Mouse (Mus musculus) kidney, adult 8-10 months (tissue): Measurements from ENCODE around the gene Als2cr12.
"Not testable (repeated sequence)": the region's sequence is repeated elsewhere in the genome, so short reads cannot be mapped to it uniquely, and the experiment has no call there.

Experiments
- DNase-seq, 2 experiments: peaks; one replicate each; pipeline ENCODE4 v3.0.0; 2022

Als2cr12 gene

GRCm38 (mm10) chr1:58695810-58696209 is at the start of gene Als2cr12:
Gene Als2cr12, minus strand, starts transcription at chr1:58695989.
- not testable (repeated sequence) for DNase-seq

- peak; percentile 84 to 88 for DNase-seq
Measured at GRCm38 (mm10) chr1:58744645-58745044, 48.9 kb upstream of the Als2cr12 start.

DNA sequence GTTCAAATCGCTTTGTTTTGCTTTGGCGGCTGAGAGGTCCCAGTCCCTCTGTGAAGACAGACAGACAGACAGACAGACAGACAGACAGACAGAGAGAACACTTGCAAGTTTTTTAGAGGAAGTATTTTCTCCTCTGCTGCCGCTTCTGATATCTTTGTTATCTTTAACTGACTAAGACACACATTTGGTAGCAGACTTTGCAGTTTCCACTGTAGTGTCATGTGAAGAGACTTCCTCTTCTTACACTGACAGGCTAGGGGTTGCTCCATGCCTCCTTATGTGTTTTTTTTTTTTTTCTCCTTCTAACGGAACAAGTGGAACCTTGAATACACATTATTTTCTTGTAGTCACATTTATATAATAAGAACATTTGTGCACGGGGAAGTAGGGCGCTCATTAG is 47.5 kb upstream of the Als2cr12 start:
- no peak for DNase-seq

- peak in 1 of 2 experiments; percentile 5 for DNase-seq
Measured at GRCm38 (mm10) chr1:58742571-58743021, 46.8 kb upstream of the Als2cr12 start.

DNA sequence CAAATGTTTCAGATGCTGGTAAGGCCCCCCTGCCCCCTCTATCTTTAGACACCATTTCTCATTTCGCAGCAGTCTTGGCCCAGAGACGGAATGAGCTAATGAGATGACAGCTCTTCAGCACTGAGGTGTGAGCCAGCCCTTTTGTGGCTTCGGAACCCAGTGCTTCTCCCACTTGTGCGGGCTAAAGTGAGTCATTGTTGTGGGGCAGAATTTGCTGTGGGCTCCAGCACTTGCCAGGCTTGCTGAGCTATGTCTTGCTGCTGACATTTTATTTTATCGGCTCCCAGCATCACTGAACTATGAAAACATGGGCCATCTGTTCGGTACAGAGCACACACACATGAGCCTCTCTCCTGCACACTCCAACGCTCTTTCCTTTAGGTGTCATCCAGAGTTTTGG is 43.7 kb upstream of the Als2cr12 start:
- DNase-seq = no peak

- DNase-seq = no peak
Measured at GRCm38 (mm10) chr1:58736968-58737367, 41.2 kb upstream of the Als2cr12 start.

DNA sequence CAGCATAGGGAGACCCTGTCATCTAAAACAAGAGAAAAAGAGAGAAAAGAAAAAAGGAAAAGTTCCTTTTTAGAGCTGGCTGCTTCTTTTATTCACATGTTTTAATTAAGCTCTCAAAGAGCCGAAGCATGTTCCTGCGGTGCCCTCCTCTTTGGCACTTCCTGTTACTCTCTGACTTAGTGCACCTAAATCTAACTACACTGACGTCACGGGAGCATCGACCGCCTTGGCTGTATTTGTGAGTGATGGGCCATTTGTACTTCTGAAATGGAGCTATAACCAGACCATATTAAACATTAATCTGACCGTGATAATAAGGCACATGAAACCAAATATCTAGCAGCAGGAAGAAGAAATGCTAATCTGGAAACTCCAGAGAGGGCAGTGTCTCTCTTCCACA is 40.2 kb upstream of the Als2cr12 start:
- DNase-seq = peak; percentile 53 to 59

GRCm38 (mm10) chr1:58734043-58734920 is 38.5 kb upstream of the Als2cr12 start:
- no peak for DNase-seq

DNA sequence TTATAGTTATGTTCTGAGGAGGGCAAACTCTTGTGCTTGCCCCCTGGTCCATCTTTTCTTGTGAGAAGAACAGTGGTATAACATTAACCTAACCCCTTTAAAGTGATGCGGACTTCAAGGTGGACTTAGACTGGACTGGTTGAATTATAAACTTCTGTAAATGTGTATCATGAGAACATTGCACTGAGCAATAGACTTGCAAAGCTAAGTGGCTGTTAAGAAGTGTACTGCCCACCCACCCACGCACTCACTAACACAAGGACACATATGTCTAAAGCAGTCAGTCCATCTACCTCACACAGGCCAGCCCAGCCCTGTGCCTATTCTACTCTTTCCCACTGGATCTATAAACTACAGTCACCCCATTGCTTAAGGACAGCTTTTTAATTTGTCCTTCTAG is 37.8 kb upstream of the Als2cr12 start:
- peak; percentile 67 to 81 for DNase-seq

DNA sequence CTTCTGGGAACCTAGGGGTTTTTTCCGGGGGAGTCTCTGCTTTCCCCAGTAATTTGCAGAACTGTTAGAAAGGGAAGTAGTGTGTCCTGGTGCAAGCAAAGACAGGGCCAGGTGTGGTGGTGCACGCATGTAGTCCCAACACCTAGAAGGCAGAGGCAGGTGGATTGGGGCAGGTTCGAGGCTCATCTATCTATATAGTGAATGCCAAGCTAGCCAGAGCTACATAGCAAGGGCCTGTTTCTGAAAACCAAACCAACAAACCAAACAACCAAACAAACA is 32.7 kb upstream of the Als2cr12 start:
- DNase-seq = no peak

DNA sequence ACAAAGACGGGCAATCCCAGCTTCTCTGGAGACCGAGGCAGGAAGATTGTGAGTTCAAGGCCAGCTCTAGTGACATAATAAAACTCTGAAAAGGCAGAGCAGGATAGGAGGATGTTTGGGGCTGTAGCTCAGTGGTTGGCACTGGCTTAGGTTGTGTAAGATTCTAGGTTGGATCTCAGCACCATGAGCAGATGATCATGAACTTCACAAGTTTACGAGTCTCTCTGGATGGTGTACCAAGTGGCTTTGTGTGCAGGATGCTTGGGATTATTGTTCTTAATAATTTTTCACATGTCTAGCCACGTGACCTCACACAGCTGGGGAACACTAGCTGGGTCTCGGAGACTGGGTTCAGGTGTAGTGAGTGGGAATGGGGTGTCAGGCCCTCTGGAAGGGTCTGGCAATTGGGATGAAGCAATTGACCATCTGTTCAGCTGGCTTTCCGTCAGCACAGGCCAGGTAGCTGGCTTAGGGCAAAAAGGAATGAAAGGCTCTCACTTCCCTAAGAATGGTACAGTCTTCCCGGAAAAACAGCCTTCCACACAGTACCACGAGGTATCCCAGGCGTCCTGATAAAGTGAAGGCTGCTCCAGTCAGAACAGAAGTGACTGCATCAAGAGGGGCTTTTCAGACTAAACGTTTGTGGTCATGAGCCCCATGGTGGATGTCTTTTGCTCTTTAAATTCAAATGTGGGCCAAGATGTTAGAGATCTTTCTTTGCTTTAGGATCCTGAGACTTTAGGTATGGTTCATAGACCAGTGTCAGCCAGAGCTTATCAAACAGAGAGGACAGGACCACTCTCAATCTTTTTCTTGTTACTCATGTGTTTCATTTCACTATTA is 32.2 kb upstream of the Als2cr12 start:
- DNase-seq = no peak

DNA sequence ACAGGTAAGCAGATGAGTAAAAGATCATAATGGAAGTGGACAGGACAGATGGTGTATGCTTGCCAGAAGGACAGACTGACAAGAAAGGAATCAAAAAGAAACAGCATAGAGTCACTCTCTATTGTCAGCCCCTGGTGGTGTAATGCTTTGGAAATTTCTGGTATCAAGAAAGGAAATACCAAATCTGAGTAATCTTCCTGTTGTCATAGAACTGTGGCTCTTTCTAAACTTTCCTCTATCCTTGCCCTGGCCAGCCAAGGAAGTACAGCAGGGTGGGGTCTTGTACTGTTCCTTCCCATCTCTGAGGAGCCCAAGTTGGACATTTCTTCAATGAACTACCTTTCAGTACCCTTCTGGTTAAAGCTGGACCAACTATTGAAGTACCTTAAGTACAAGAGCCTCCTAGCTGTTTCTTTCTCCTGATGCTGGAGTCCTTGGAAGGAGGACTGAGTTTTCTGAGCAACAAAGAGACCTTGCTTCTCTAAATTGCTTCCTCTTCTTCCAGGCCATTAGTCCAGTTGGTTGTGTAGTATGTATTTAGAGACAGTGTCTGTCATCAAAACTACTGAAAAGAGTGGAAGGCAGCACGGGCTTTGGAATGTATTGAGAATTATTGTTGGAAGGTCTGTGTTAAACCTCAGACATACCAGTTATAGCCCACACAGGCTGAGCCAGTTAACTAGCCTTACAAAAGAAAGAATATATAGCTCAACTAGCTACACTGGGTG is 31.4 kb upstream of the Als2cr12 start:
- peak in 1 of 2 experiments; percentile 54 for DNase-seq

GRCm38 (mm10) chr1:58725767-58726166 is 30.0 kb upstream of the Als2cr12 start:
- peak; percentile 74 to 77 for DNase-seq

GRCm38 (mm10) chr1:58725095-58725494 is 29.3 kb upstream of the Als2cr12 start:
- DNase-seq = no peak

GRCm38 (mm10) chr1:58724533-58724932 is 28.7 kb upstream of the Als2cr12 start:
- no peak for DNase-seq

- no peak for DNase-seq
Measured at GRCm38 (mm10) chr1:58723809-58724405, 28.1 kb upstream of the Als2cr12 start.

DNA sequence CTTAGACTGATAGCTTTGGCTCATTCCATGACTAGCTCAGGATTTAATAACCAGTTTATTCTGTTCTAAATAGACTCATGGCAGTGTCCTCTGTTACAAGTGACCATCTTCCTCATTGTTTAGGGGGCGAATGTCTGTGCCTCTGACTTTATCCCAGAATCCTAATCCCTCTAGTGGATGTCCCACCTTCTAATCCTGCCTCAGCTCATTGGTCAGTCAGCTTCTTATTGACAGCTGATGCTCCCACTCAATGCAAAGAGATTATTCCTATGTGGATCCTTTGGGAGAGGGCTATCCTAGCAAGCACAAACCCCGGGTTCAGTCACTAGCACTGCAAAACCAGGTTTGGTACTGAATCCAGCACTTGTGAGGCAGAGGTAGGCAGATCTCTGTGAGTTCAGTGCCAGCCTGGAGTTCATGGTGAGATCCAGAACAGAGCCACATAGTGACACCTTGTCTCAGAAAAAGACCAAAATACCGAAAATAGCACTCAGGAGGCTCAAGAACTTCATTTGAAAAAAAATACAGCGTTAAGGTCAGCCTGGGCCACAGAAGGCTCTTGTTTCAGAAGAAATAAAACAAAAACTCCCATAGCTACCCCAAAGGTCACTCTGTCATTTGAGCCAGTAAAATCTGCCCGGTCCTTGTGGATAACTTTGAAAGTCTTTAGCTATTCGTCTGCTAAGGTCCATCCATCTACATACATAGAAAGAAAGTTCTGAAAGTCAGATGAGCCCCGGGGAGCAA is 27.4 kb upstream of the Als2cr12 start:
- DNase-seq = no peak

- DNase-seq = no peak
Measured at GRCm38 (mm10) chr1:58722115-58722938, 26.5 kb upstream of the Als2cr12 start.

- DNase-seq = no peak
Measured at GRCm38 (mm10) chr1:58720988-58721387, 25.2 kb upstream of the Als2cr12 start.

- DNase-seq = no peak
Measured at GRCm38 (mm10) chr1:58720090-58720489, 24.3 kb upstream of the Als2cr12 start.

- DNase-seq = no peak
Measured at GRCm38 (mm10) chr1:58719356-58719945, 23.7 kb upstream of the Als2cr12 start.
